Mouse (Mus musculus) limb, embryonic 12.5 days (tissue): ENCODE data around the gene Spata25. TPM values are rescaled to one million over a fixed set of nuclear protein-coding genes. Genes with fewer than 3 reads are reported as not detected.
"Not testable (repeated sequence)": the region's sequence is repeated elsewhere in the genome, so short reads cannot be mapped to it uniquely, and the experiment has no call there.

ENCODE experiments used
- ATAC-seq: fragments of 200-750 bp; cut with Nextera tagmentation; 2 replicates; pipeline ENCODE4 v1.8.0; 2017; ENCODE audit warnings: low read depth, moderate TSS enrichment; ENCODE audit not compliant: insufficient number of reproducible peaks, insufficient read depth, low FRiP score, low TSS enrichment
- H3K27ac ChIP-seq: fragments of 300-500 bp; sonication (generic); 2 replicates; pipeline ENCODE4 v1.5.1; 2016; ENCODE audit warnings: mild to moderate bottlenecking, moderate library complexity
- H3K27me3 ChIP-seq: fragments of 300-500 bp; sonication (generic); 2 replicates; pipeline ENCODE4 v1.6.1; 2016; ENCODE audit warnings: mild to moderate bottlenecking, moderate library complexity
- H3K36me3 ChIP-seq: fragments of 300-500 bp; sonication (generic); 2 replicates; pipeline ENCODE4 v1.6.1; 2016; ENCODE audit warnings: mild to moderate bottlenecking, moderate library complexity
- H3K4me1 ChIP-seq: fragments of 300-500 bp; sonication (generic); replicated peaks from 2 replicates; pipeline ENCODE4 v1.6.1; 2016
- H3K4me2 ChIP-seq: fragments of 300-500 bp; sonication (generic); 2 replicates; pipeline ENCODE4 v1.6.1; 2016; ENCODE audit warnings: mild to moderate bottlenecking, moderate library complexity
- H3K4me3 ChIP-seq: fragments of 300-500 bp; sonication (generic); replicated peaks from 2 replicates; pipeline ENCODE4 v1.5.1; 2016; ENCODE audit warnings: mild to moderate bottlenecking
- H3K9ac ChIP-seq: fragments of 300-500 bp; sonication (generic); replicated peaks from 2 replicates; pipeline ENCODE4 v1.6.1; 2016; ENCODE audit warnings: mild to moderate bottlenecking, moderate library complexity
- H3K9me3 ChIP-seq: fragments of 300-500 bp; sonication (generic); 2 replicates; pipeline ENCODE4 v1.6.1; 2016; ENCODE audit warnings: mild to moderate bottlenecking, moderate library complexity
- WGBS: fragments of 180-500 bp; shearing (Covaris S2); methylation state at CpG from one replicate; pipeline ENCODE4 v1.1.7; 2016; 5-methylcytosine and 5-hydroxymethylcytosine counted together
- polyA plus RNA-seq: library from polyadenylated mRNA; unstranded; fragments of >200 nt; fragmentation: Nextera tagmentation; extraction: Ambion mirVana; gene quantifications from 2 replicates; pipeline ENCODE4 v1.2.1, GENCODE M21; 2016

Gene Spata25
- polyA plus RNA-seq, 1 experiment from 2014 or later, result not detected

DNA sequence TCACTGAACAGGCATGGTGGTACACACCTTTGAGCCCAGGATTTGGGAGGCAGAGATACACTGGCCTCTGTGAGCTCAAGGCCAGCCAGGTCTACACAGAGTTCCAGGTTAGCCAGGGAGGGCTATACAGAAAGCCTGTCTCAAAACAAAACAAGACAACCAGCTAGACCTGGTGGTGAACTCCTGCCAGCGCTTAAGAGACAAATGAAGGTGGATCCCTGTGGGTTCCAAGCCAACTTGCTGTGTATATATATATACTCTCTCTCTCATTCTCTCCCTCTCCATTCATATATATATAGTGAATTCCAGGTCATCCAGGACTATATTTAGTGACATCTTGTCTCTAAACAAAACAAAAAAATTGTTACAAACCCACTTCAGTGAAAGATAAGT is 24.4 kb downstream of the Spata25 start:
- Histone ChIP-seq H3K9me3 (no peaks in the 10 kb centered on the region), H3K36me3 (peaks cover 38% of the 10 kb centered on the region), H3K27me3 (no peaks in the 10 kb centered on the region), H3K4me3 (peak overlapping the region; percentile 79), H3K4me2 (peak overlapping the region; percentile 84), H3K9ac (peak overlapping the region; percentile 81), H3K27ac (no peak overlapping the region), H3K4me1 (peaks cover 20% of the 10 kb centered on the region)
- 60% methylated on average over 1 of the region's 1 CpGs for WGBS
- no peak for ATAC-seq

DNA sequence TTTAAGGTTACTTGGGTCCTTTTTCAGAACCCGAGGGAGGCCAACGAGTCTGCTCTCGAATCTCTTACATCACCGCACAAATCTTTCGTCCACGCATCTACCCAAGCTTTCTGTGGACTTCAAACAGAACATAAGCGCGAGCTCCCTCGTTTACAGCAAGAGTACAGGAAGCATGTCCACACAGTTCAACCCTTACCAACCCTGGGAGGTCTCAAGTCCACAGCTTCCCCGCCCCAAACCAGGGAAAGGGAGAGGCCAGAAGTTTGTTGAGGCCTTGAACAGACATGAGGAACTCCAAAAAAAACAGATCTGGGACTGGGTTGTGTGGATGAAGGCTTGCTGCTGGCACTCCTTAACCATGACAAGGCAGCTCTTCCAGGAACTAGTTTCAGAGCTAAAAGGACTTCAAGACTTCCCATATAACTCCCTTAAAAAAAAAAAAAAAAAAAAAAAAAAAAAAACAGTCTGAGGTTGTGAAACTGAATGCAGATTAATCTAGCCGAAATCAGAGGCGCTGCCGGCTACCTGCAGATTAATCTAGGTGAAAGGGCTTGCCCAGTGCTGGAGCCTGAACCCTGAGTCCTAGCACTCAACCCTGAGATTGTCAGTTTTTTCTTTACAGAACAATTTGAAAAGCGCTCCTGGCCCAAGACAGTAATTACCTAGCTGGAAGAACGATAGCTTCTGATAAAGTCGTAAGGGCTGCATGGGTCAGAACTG is 25.0 kb downstream of the Spata25 start:
- WGBS, result 90% methylated on average over 16 of the region's 16 CpGs
- no peak for ATAC-seq
- Histone ChIP-seq H3K4me1 (peaks cover 20% of the 10 kb centered on the region), H3K27me3 (no peaks in the 10 kb centered on the region), H3K4me3 (peak overlapping the region; percentile 79), H3K4me2 (peak overlapping the region; percentile 84), H3K27ac (no peak overlapping the region), H3K36me3 (peaks cover 39% of the 10 kb centered on the region), H3K9me3 (no peaks in the 10 kb centered on the region), H3K9ac (peak overlapping the region; percentile 81)

DNA sequence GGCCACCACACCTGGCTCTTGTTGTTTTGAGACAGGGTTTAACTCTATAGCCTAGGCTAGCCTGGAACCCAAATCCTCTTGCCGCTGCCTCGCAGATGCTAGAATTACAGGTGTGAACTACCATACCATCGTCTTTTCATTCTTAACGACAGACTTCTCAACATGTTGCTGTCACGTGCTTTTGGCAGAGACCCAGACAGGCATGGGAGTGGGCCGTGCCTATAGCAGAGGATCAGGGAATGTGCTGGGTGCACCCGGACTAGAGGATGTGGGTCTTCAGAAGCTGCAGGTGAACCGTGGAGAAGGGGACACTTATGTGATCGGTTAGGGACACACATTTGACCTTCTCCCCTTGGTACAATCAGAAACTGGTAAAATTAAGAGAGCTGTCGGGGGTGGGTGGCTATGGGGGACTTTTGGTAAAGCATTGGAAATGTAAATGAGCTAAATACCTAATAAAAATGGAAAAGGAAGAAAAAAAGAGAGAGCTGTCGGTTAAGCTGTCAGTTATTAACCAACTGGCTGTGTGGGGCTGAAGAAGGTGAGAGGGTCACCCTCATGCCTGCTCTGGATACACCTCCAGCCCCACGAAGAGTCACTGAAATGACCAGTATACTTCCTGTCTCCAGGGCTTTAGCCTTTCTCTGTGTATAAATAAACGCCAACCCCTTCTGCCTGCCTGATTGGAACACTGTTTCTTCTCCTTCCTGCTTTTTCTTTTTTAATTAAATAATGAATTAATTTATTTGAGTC is 27.9 kb downstream of the Spata25 start:
- H3K27me3 ChIP-seq, result no peaks in the 10 kb centered on the region
- no peak for ATAC-seq
- no peak overlapping the region for H3K27ac ChIP-seq
- no peaks in the 10 kb centered on the region for H3K9me3 ChIP-seq
- WGBS, result 89% methylated on average over 13 of the region's 13 CpGs
- H3K4me3 ChIP-seq, result no peak overlapping the region
- peaks cover 62% of the 10 kb centered on the region for H3K36me3 ChIP-seq
- H3K9ac ChIP-seq, result no peak overlapping the region
- peaks cover 13% of the 10 kb centered on the region for H3K4me1 ChIP-seq
- no peak overlapping the region for H3K4me2 ChIP-seq

DNA sequence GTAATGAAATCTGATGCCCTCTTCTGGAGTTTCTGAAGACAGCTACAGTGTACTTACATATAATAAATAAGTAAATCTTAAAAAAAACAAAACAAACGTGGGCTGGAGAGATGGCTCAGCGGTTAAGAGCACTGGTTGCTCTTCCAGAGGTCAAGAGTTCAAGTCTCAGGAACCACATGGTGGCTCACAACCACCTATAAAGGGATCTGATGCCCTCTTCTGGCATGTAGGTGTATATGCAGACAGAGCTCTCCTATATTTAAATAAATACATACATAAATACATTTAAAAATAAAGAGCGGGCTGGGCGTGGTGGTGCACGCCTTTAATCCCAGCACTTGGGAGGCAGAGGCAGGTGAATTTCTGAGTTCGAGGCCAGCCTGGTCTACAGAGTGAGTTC is 29.8 kb downstream of the Spata25 start:
- not testable (repeated sequence) for H3K4me3 ChIP-seq, H3K4me1 ChIP-seq, H3K27ac ChIP-seq, H3K4me2 ChIP-seq, H3K9ac ChIP-seq, H3K9me3 ChIP-seq, H3K27me3 ChIP-seq, ATAC-seq
- H3K36me3 ChIP-seq, result peaks cover 76% of the 10 kb centered on the region
- 70% methylated on average over 6 of the region's 6 CpGs for WGBS

DNA sequence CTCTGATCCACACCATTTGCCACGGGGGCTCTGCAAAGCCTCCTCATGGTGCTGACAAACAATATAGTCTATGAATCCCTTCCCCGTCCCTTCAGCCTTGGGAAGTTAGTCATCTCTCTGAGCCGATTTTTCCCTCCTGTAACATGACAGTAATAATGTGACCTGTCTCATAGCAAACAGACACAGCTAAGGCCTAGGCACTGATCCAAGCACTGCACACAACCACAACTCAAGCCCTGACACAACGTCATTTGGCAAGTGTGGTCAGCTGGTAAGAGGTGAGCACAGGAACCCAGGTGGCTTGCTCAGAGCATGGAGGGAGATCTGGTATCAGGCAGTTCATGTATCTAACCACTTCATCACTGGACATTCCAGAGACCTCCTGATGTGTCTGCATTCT is 32.5 kb downstream of the Spata25 start:
- no peaks in the 10 kb centered on the region for H3K4me1 ChIP-seq
- WGBS, result 80% methylated on average over 4 of the region's 4 CpGs
- no peak overlapping the region for H3K4me2 ChIP-seq
- no peak overlapping the region for H3K9ac ChIP-seq
- no peaks in the 10 kb centered on the region for H3K27me3 ChIP-seq
- no peak overlapping the region for H3K27ac ChIP-seq
- no peaks in the 10 kb centered on the region for H3K9me3 ChIP-seq
- no peak for ATAC-seq
- no peak overlapping the region for H3K4me3 ChIP-seq
- peaks cover 84% of the 10 kb centered on the region for H3K36me3 ChIP-seq

DNA sequence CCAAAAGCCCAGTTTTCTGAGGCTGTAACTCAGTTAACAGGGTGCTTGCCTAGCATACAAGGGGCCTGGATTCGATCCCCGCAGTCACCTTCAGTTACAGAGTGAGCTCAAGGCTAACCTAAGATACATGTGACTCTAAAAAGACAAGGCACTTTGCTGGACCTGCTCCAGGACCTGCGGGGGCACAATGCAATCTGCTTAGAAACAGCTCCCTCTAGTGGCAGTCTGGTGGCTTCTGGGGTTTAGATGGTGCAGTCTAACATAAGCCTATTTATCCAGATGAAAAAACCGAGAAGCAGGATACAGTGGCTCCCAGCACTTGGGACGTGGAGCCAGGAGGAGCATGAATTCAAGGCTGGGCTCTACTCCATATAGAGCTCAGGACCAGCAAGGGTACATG is 34.0 kb downstream of the Spata25 start:
- Histone ChIP-seq H3K9ac (no peak overlapping the region), H3K9me3 (no peaks in the 10 kb centered on the region), H3K27ac (no peak overlapping the region), H3K4me1 (no peaks in the 10 kb centered on the region), H3K4me3 (no peak overlapping the region), H3K36me3 (peaks cover 85% of the 10 kb centered on the region), H3K4me2 (no peak overlapping the region), H3K27me3 (no peaks in the 10 kb centered on the region)
- peak; percentile 64; the same call in 1 of the 2 replicates for ATAC-seq
- 39% methylated on average over 5 of the region's 5 CpGs for WGBS

DNA sequence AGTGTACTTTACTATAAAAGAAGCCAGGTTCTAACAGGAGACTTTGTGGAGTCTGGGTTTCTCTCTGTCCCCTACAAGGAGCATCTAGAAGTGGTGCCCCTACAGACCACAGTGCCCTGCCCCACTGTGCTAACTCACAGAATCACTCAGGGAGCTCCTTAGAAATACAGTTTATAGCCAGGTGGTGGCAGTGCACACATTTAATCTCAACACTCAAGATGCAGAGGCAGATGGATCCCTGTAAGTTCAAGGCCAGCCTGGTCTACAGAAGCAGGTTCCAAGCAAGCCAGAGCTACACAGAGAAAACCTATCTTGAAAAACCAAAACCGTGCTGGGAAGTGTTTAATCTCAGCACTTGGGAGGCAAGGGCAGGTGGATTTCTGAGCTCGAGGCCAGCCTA is 34.6 kb downstream of the Spata25 start:
- peaks cover 84% of the 10 kb centered on the region for H3K36me3 ChIP-seq
- no peak overlapping the region for H3K27ac ChIP-seq
- no peaks in the 10 kb centered on the region for H3K4me1 ChIP-seq
- ATAC-seq, result no peak
- no peak overlapping the region for H3K4me2 ChIP-seq
- WGBS, result 93% methylated on average over 2 of the region's 2 CpGs
- H3K27me3 ChIP-seq, result no peaks in the 10 kb centered on the region
- H3K9ac ChIP-seq, result no peak overlapping the region
- H3K4me3 ChIP-seq, result no peak overlapping the region
- H3K9me3 ChIP-seq, result no peaks in the 10 kb centered on the region

DNA sequence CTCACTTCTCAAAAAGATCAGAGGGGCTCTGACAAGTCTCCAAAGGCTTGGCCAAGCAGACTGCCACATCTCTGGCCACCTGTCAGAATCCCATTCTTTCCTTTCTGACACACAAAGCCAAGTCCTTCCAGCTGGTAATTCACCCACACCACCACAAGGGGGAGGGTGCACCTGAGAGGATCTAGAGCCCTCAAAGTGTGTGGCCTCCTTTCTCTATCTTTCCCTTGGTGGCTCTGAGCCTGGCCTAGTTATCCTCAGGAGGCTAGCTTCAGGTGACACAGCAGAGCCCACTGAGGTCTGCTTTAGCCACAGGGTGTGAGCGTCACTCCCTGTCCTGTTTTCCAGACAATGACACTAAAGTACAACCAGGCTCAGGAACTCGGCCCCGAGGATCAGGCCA is 35.1 kb downstream of the Spata25 start:
- no peak overlapping the region for H3K9ac ChIP-seq
- 91% methylated on average over 3 of the region's 3 CpGs for WGBS
- H3K36me3 ChIP-seq, result peaks cover 84% of the 10 kb centered on the region
- no peaks in the 10 kb centered on the region for H3K4me1 ChIP-seq
- no peak overlapping the region for H3K27ac ChIP-seq
- no peaks in the 10 kb centered on the region for H3K9me3 ChIP-seq
- H3K27me3 ChIP-seq, result no peaks in the 10 kb centered on the region
- ATAC-seq, result no peak
- H3K4me3 ChIP-seq, result no peak overlapping the region
- H3K4me2 ChIP-seq, result no peak overlapping the region

DNA sequence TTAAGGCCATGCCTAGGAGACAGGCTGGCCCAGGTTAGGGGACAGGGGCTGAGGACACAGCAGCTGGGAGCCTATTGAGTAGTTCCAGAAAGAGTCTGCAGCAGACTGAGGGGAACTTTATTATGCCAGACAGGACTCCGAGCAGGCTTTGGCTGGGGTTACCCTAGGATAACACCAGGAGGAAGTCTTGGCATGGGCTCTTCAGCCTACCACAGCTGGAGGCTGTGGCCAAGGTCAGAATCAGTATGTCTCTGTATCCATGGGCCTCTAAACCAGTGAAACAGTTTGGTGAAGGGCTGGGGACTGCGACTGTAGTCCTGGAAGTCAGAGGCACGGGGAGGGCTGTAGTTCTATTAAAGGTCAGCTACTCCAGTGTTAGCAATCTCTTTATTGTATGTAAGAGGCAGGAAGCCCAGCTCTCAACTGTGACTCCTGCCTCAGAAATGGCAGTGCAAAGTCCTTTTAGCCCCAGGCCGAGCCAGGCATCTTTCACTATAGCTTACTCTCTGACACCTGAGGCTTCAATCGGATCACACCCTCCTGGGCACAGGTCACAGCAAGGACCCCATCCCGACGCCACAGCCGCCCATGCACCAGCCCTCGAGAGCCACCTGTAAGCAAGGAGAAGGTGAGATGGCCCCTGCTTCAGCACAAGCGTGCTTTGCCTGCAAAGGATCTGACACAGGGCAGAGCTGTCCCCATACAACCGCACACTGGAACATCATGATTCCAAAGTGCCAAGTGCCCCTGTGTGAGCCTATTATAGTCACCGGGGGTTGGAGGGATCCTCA is 35.7 kb downstream of the Spata25 start:
- H3K9me3 ChIP-seq, result no peaks in the 10 kb centered on the region
- ATAC-seq, result no peak
- no peak overlapping the region for H3K4me2 ChIP-seq
- H3K36me3 ChIP-seq, result peaks cover 80% of the 10 kb centered on the region
- no peak overlapping the region for H3K27ac ChIP-seq
- H3K4me1 ChIP-seq, result no peaks in the 10 kb centered on the region
- H3K27me3 ChIP-seq, result no peaks in the 10 kb centered on the region
- WGBS, result 93% methylated on average over 12 of the region's 12 CpGs
- no peak overlapping the region for H3K4me3 ChIP-seq
- no peak overlapping the region for H3K9ac ChIP-seq

DNA sequence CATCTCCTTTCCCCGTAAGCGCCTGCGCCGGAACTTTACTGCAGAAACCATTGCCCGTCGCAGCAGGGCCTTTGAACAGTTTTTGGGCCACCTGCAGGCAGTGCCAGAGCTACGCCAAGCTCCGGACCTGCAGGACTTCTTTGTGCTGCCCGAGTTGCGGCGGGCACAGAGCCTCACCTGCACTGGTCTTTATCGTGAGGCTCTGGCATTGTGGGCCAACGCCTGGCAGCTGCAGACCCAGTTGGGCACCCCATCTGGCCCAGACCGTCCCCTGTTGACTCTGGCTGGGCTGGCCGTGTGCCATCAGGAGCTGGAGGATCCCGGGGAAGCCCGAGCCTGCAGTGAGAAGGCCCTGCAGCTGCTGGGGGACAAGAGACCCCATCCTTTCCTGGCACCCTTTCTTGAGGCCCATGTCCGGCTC is 36.5 kb downstream of the Spata25 start:
- Histone ChIP-seq H3K36me3 (peaks cover 77% of the 10 kb centered on the region), H3K27ac (no peak overlapping the region), H3K9me3 (no peaks in the 10 kb centered on the region), H3K27me3 (no peaks in the 10 kb centered on the region), H3K4me1 (peaks cover 4% of the 10 kb centered on the region), H3K4me3 (no peak overlapping the region), H3K9ac (no peak overlapping the region), H3K4me2 (no peak overlapping the region)
- 92% methylated on average over 18 of the region's 18 CpGs for WGBS
- ATAC-seq, result no peak

DNA sequence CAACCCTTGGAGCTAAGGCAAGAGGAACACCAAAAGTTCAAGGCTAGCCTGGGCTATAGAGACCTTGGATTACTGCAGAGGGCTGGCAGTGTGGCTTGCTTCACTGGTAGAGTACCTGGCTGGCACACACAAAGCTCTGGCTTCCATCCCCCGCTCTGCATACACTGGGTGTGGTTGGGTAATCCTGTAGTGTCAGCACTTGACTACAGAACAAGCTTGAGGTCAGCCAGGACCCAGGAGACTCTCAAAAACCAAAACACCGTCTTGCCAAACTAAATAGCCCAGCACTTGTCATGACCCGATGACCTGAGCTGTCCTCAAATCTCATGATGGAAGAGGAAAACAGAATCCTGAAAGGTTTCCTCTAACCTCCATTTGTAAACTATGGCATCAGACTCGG is 37.9 kb downstream of the Spata25 start:
- ATAC-seq, result no peak
- Histone ChIP-seq H3K36me3 (peaks cover 63% of the 10 kb centered on the region), H3K9ac (no peak overlapping the region), H3K4me1 (peaks cover 8% of the 10 kb centered on the region), H3K9me3 (no peaks in the 10 kb centered on the region), H3K4me2 (no peak overlapping the region), H3K27me3 (no peaks in the 10 kb centered on the region), H3K27ac (no peak overlapping the region), H3K4me3 (no peak overlapping the region)
- 81% methylated on average over 4 of the region's 4 CpGs for WGBS
